Mouse (Mus musculus) urinary bladder, postnatal 36 days (tissue): ENCODE data around the gene Klf7.
"Not testable (repeated sequence)": the region's sequence is repeated elsewhere in the genome, so short reads cannot be mapped to it uniquely, and the experiment has no call there.

ENCODE experiments used
- DNase-seq, 2 experiments: peaks; one replicate each; pipeline ENCODE4 v3.0.0; 2022; ENCODE audit warnings: low spot score in 2 of 2, mixed read lengths in 1 of 2

Gene Klf7

GRCm38 (mm10) chr1:64121559-64122465, at the start of gene Klf7:
Gene Klf7, minus strand, starts transcription at chr1:64122282.
- peak; percentile 88 to 97 for DNase-seq

GRCm38 (mm10) chr1:64164526-64165062, 42.5 kb upstream of the Klf7 start:
- DNase-seq: no peak

GRCm38 (mm10) chr1:64158766-64159165, 36.7 kb upstream of the Klf7 start:
- no peak for DNase-seq

- DNase-seq: no peak
Measured at GRCm38 (mm10) chr1:64149185-64149584, 27.1 kb upstream of the Klf7 start.

- no peak for DNase-seq
Measured at GRCm38 (mm10) chr1:64142691-64143445, 20.8 kb upstream of the Klf7 start.

DNA sequence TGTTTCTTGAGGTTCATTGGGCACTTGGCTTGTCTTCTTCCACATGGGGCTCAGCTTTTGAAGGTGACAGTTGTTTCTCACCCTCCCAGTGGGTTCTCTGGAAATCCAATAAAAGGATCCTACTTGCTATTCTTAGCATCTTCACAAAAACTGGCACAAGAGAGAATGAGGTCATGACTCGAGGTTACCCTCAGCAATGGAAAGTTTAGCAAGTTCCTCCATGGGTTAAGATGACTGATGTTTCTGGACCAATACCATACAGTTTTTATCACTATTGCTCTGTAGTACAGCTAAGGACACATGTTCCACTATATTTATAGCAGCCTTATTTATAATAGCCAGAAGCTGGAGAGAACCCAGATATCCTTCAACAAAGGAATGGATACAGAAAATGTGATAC, 12.4 kb upstream of the Klf7 start:
- DNase-seq: no peak

- DNase-seq: no peak
Measured at GRCm38 (mm10) chr1:64126822-64127221, 4.7 kb upstream of the Klf7 start.

GRCm38 (mm10) chr1:64122466-64122830, 366 bp upstream of the Klf7 start:
- no peak for DNase-seq

GRCm38 (mm10) chr1:64120811-64121515, 1.1 kb downstream of the Klf7 start:
- peak in 1 of 2 experiments; percentile 29 for DNase-seq

DNA sequence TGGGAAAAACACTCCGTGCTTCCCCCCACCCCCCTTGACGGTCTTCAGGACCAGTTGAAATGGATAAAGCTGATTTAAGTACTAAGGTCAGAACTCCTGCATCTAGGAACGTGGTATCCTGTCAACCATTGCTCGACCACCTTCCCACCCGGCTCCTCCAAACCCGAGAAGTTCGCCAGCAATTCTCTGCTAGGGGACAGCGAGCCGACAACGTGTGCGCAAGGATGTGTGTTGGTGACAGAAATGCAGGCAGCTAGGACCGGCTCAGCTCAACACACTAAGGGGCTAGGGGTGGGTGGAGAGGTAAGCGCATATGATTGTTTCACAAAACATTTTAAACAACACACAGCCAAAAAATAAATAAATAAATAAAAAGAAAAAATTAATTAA, 1.7 kb downstream of the Klf7 start:
- DNase-seq: no peak

DNA sequence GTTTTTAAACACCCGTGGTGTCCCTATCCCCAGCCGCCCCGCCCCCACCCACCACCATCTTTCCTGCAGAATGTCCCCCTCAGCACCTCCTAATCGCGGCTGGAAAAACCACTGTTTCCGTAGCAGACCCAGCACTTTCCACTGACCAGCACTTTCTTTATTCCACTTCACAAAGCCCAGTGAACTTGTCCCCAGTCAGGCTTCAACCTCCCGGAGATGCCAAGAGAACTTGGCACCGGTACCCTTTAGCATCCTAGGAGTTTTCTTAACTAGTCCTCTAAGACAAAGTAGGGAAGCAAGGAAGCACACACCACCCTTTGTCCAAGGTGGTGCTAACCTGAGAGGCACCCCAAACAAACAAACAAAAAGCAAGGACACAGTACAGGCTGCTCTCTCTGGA, 2.2 kb downstream of the Klf7 start:
- DNase-seq: peak in 1 of 2 experiments; percentile 30

GRCm38 (mm10) chr1:64119358-64119794, 2.7 kb downstream of the Klf7 start:
- DNase-seq: no peak

GRCm38 (mm10) chr1:64118285-64119170, 3.6 kb downstream of the Klf7 start:
- DNase-seq: peak in 1 of 2 experiments; percentile 61

DNA sequence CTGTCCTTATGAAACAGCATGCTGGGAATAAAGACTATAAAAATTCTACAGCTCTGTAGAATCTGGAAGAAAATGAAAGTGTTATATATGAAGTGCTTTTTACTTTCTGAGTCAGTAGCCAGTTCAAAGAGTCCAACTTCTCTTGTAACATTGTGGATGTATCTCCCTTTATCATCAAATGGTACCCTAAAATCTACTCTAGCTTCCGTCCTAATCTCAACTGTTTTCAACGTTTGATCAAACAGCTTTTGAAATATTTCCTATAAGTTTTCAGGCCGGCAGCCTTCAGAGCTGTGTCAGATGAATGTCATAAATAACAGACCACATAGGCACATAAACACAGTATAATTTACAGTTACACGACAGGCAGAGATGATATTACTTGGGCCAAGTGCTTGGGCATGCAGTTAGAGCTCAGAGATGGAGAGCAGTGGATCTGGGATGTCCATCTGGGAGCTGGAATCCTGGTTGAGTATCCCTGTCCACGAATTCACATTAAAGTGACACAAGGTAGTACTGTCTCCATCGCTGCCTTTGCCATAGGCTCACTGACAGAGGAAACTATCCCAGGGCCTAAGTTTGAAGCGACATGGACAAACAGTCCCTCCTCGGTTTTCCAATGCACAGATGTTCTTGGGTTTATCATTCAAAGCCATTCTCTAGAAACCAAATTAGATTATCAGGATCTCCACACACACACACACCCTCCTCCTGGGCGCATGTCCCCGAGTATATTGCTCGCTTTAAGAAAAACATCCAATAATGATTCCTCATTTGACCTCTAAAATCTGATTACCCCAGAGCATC, 4.4 kb downstream of the Klf7 start:
- DNase-seq: no peak

GRCm38 (mm10) chr1:64116746-64117455, 5.2 kb downstream of the Klf7 start:
- no peak for DNase-seq

- no peak for DNase-seq
Measured at GRCm38 (mm10) chr1:64114579-64114978, 7.5 kb downstream of the Klf7 start.

GRCm38 (mm10) chr1:64108653-64109052, 13.4 kb downstream of the Klf7 start:
- not testable (repeated sequence) for DNase-seq

DNA sequence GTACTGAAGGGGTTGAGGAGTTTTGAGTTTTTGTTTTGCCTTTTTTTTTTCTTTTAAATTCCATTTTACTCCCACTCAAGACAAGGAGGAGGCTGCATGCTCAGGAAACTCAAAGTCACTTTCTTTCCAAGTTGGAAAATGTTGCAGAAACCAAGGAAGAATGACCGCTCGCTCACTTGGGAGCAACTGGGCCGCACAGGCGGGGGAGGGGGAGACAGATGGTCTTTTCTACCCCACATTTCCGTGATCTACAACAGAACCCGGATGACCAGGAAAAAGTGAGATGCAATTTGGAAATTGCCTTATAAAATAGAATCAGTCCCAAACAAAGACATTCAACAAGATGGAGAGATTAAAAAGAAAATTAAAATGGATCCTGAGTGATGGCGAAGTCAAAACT, 14.6 kb downstream of the Klf7 start:
- no peak for DNase-seq

DNA sequence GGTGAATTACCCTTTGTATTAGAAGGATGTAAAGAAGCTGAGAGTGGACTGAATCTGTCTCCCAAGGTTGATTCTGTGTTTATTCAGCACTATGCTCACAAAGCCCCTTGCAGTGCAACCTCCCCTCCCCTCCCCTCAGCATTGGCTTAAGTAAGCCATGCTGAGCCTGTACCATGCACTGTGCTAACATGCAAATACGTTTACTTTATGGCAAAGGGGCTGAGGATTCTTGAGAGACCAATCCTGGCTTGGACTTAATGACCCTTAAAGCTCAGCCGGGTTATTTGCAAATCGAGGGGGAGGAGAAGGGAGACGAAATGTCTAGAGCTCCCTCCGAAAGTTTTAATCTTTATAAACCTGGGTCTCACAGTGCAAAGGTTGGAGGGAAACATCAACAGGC, 16.0 kb downstream of the Klf7 start:
- no peak for DNase-seq
